Mouse (Mus musculus) ES-E14 (cell line): Measurements from ENCODE around the gene Zfp385a. TPM values are rescaled to one million over a fixed set of nuclear protein-coding genes. Genes with fewer than 3 reads are reported as not detected.

Experiments
- DNase-seq: peaks from one replicate; pipeline ENCODE4 v3.0.0-alpha.2; 2013; ENCODE audit warnings: low read depth, low spot score
- H3K27ac ChIP-seq: 2 replicates; pipeline ENCODE4 v1.5.1; 2012; ENCODE audit warnings: low read depth, mild to moderate bottlenecking, low read length, moderate library complexity, mixed read lengths; ENCODE audit not compliant: poor library complexity, insufficient read depth, severe bottlenecking
- H3K36me3 ChIP-seq: 2 replicates; pipeline ENCODE4 v1.6.1; 2012; ENCODE audit warnings: mild to moderate bottlenecking, low read length, moderate library complexity, mixed read lengths; ENCODE audit not compliant: control insufficient read depth, poor library complexity, insufficient read depth, severe bottlenecking
- H3K4me1 ChIP-seq, 2 experiments: fragments of 150-350 bp in 1 of 2; sonication (generic) in 1 of 2; 2 replicates each; pipeline ENCODE4 v1.6.1; 2012; ENCODE audit warnings: low read length in 2 of 2, mild to moderate bottlenecking in 1 of 2, mixed read lengths in 1 of 2; ENCODE audit not compliant: control insufficient read depth in 2 of 2, insufficient read depth in 2 of 2, poor library complexity in 1 of 2
- H3K4me3 ChIP-seq, 2 experiments: fragments of 150-350 bp in 1 of 2; sonication (generic) in 1 of 2; 2 replicates each; pipeline ENCODE4 v1.5.1; 2012; ENCODE audit warnings: low read length in 2 of 2, low read depth in 1 of 2, mild to moderate bottlenecking in 1 of 2, mixed read lengths in 1 of 2; ENCODE audit not compliant: insufficient read depth in 1 of 2, poor library complexity in 1 of 2, severe bottlenecking in 1 of 2
- H3K9ac ChIP-seq: 2 replicates; pipeline ENCODE4 v1.6.1; 2012; ENCODE audit warnings: low read depth, mild to moderate bottlenecking, low read length, mixed read lengths; ENCODE audit not compliant: poor library complexity, insufficient read depth, severe bottlenecking
- H3K9me3 ChIP-seq: fragments of 150-350 bp; sonication (generic); 2 replicates; pipeline ENCODE4 v1.6.1; 2012; ENCODE audit warnings: low read depth, mild to moderate bottlenecking, low read length; ENCODE audit not compliant: control insufficient read depth, insufficient read depth
- CHD2 ChIP-seq: IDR thresholded peaks from 2 replicates; pipeline ENCODE4 v1.6.1; 2014; ENCODE audit warnings: mild to moderate bottlenecking, low read depth, low read length, inconsistent platforms
- HCFC1 ChIP-seq: IDR thresholded peaks from 2 replicates; pipeline ENCODE4 v1.6.1; 2012; ENCODE audit warnings: low read length, inconsistent platforms, borderline replicate concordance; ENCODE audit not compliant: insufficient read depth
- MAFK ChIP-seq: IDR thresholded peaks from 2 replicates; pipeline ENCODE4 v1.6.1; 2014; ENCODE audit warnings: mild to moderate bottlenecking, low read depth, low read length, inconsistent platforms; ENCODE audit not compliant: insufficient read depth
- ZC3H11A ChIP-seq: IDR thresholded peaks from 2 replicates; pipeline ENCODE4 v1.6.1; 2012; ENCODE audit warnings: low read depth, mild to moderate bottlenecking, inconsistent platforms, low read length, borderline replicate concordance
- ZNF384 ChIP-seq: IDR thresholded peaks from 2 replicates; pipeline ENCODE4 v1.6.1; 2012; ENCODE audit warnings: low read depth, low read length, inconsistent platforms
- in situ Hi-C, 2 experiments: fragments of 600-800 bp; cut with MboI; formaldehyde crosslinking; loops; one replicate each; pipeline ENCODE4 v1.15.1; 2025; ENCODE audit warnings: low sequenced_read_pairs in 2 of 2, inconsistent platforms in 1 of 2; ENCODE audit not compliant: unreplicated experiment in 2 of 2
- total RNA-seq: library from RNA; depleted of rRNA; stranded (reverse); fragments of 300-350 nt; gene quantifications from 2 replicates; pipeline ENCODE4 v1.2.3, GENCODE M21; 2012

Zfp385a gene
- total RNA-seq, 1 experiment = 5.9 TPM

- H3K4me1 ChIP-seq = peaks cover 5 to 20% of the 10 kb centered on the region in 2 experiments; a peak in 3 of 4 replicates
These were observed 45.2 kb downstream of the Zfp385a start for GRCm38 (mm10) chr15:103294649-103295048.

GRCm38 (mm10) chr15:103293375-103293774, 46.5 kb downstream of the Zfp385a start:
- Histone ChIP-seq H3K4me1 (peaks cover 3 to 14% of the 10 kb centered on the region in 2 experiments; a peak in 2 of 4 replicates), H3K27ac (no peak overlapping the region), H3K4me3 (no peak overlapping the region), H3K9me3 (no peaks in the 10 kb centered on the region), H3K36me3 (peaks cover 12% of the 10 kb centered on the region), H3K9ac (no peak overlapping the region)
- DNase-seq = no peak
- no peak for TF ChIP-seq CHD2
- TF ChIP-seq HCFC1 = no peak
- 0 out of 2 replicates have a peak, but pooled peaks have one; percentile 46 for TF ChIP-seq ZNF384
- no peak for TF ChIP-seq ZC3H11A
- in situ Hi-C loops = no loop called here

More at GRCm38 (mm10) chr15:103294649-103295048, 45.2 kb downstream of the Zfp385a start:
- Histone ChIP-seq H3K27ac (no peak overlapping the region), H3K36me3 (peaks cover 12% of the 10 kb centered on the region), H3K9me3 (no peaks in the 10 kb centered on the region), H3K9ac (no peak overlapping the region), H3K4me3 (no peak overlapping the region)
- DNase-seq = no peak
- no peak for TF ChIP-seq MAFK
- no peak for TF ChIP-seq ZNF384
- TF ChIP-seq ZC3H11A = no peak
- in situ Hi-C loops = no loop called here

GRCm38 (mm10) chr15:103292673-103293345, 47.1 kb downstream of the Zfp385a start:
- TF ChIP-seq ZC3H11A = no peak
- no peak for TF ChIP-seq HCFC1
- no peak for TF ChIP-seq MAFK
- TF ChIP-seq CHD2 = no peak
- TF ChIP-seq ZNF384 = no peak
- Histone ChIP-seq H3K9me3 (no peaks in the 10 kb centered on the region), H3K4me1 (peaks cover 3 to 14% of the 10 kb centered on the region in 2 experiments; a peak in 2 of 4 replicates), H3K4me3 (no peak overlapping the region), H3K9ac (no peak overlapping the region), H3K27ac (no peak overlapping the region), H3K36me3 (peaks cover 12% of the 10 kb centered on the region)
- in situ Hi-C loops = no loop called here
- DNase-seq = no peak

GRCm38 (mm10) chr15:103290843-103291242, 49.0 kb downstream of the Zfp385a start:
- Histone ChIP-seq H3K4me3 (no peak overlapping the region), H3K4me1 (peaks cover 0 to 5% of the 10 kb centered on the region in 2 experiments; a peak in 2 of 4 replicates), H3K27ac (no peak overlapping the region), H3K9me3 (no peaks in the 10 kb centered on the region), H3K36me3 (peaks cover 6% of the 10 kb centered on the region), H3K9ac (no peak overlapping the region)
- no peak for DNase-seq
- TF ChIP-seq CHD2 (no peak), ZC3H11A (no peak), HCFC1 (no peak), ZNF384 (no peak), MAFK (no peak)
- in situ Hi-C loops = no loop called here

GRCm38 (mm10) chr15:103290417-103290816, 49.5 kb downstream of the Zfp385a start:
- H3K4me3 ChIP-seq = no peak overlapping the region
- TF ChIP-seq ZC3H11A (no peak), ZNF384 (no peak), CHD2 (no peak), HCFC1 (no peak), MAFK (no peak)
- no peak for DNase-seq
- H3K9ac ChIP-seq = no peak overlapping the region
- no peak overlapping the region for H3K27ac ChIP-seq
- peaks cover 0 to 1% of the 10 kb centered on the region in 2 experiments; a peak in 1 of 4 replicates for H3K4me1 ChIP-seq
- in situ Hi-C loops = no loop called here
- peaks cover 6% of the 10 kb centered on the region for H3K36me3 ChIP-seq
- H3K9me3 ChIP-seq = no peaks in the 10 kb centered on the region
